Mouse (Mus musculus): ENCODE data around the gene Pvr.
"Not testable (repeated sequence)": the region's sequence is repeated elsewhere in the genome, so short reads cannot be mapped to it uniquely, and the experiment has no call there.

Gene Pvr

DNA sequence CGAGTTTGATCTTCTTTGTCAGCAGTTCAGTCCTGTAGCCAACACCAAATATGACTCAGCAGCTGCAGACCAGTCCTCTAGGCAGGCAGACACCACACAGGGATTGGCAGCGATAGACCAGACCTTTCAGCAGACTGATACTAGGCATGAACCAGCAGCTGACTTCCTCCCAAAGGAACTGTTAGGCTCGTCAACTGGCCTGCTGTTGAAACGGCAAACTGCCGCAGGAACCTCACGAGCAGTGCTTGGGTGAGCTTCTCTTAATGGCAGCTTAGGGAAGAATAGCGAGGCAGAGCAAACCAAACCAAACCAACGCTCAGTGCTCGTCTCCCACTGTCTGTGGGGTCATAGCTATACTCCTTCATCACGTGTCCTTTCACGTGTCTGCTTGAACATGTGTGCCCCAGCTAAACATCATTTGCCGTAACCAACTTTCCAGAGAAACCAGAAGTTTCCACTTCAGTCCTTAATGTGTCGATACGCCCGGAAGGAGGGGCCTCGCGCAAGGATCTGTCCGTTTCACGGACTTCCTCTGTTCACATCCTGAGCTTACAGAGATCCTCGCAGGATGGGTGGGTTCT is 14.3 kb upstream of the Pvr start:
- peak in 1 of 2 experiments; percentile 57 for DNase-seq (ENCODE audit: inconsistent age in 2 of 2, low spot score in 1 of 2)

DNA sequence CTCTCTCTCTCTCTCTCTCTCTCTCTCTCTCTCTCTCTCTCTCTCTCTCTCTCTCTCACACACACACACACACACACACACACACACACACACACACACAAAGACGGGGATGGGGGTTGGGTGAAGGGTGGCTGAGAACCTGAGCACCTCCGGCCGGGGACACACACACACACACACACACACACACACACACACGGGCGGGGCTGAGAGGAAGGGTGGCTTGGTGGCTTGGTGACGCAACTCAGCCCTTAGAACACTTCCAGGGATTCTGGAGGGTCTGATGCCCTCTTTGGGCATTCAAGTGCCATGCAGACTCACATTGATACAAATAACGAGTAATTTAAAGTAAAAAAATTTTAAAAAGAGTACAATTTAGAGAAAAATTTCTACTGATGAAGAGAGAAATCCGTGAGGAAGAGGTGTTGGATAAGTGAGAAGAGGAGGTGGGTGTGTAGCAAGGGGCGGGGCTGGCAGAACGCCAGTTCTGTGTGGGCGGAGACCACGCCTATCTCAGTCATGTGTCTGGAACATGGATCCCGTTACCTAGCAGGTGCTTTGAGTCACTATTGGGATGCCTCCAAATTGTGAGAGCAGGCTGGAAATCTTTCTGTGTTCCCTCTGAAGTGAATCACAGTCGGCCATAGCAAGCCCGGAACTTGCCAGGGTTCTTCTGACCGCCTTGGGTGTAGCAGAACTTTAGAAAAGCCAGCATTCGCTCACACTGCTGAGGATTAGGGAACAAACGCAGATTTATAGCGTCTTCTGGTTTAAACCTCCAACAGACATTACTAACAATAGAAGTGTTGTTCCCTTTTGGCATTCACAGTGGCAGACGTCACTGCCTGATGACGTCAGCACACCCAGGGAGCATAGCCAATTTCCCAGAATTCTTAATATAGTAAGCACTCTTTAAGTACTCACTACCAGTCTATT is 12.2 kb upstream of the Pvr start:
- DNase-seq (ENCODE audit: inconsistent age in 2 of 2, low spot score in 1 of 2) = peak; percentile 67 to 85

DNA sequence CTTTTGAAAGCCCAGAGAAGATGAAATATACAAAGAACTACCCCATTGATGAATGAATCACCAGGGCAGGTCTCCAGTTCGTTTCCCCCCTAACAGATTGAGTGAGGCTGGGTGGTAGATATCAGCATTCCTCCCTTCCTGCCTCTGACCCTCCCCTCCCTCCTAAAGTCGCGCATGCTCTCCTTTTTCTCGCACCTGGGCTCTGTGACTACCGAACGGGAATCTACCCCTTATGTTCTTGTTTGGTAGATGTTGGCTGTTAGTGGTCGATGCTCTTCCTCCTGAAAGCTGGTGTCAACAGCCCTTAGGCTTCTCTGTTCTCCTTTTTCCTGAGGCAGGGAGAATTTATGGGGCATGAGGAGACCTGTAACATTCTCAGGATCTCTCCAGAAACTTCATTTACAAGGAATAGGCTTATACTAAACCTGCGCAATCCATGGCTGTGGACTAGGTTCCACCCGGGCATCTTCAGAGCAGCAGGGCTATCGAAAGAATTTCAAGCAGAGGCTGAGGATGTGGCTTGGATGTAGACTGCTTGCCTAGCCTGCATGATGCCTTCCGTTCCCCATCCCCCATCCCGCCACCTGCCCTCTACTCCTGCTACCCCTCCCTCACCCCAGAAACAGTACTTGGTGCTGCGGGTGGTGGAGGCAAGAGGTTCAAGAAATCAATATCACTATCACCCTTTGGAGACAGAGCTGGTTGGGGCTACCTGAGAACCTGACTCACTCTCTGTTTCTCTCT is 11.3 kb upstream of the Pvr start:
- DNase-seq (ENCODE audit: inconsistent age in 2 of 2, low spot score in 1 of 2) = peak in 1 of 2 experiments; percentile 27

DNA sequence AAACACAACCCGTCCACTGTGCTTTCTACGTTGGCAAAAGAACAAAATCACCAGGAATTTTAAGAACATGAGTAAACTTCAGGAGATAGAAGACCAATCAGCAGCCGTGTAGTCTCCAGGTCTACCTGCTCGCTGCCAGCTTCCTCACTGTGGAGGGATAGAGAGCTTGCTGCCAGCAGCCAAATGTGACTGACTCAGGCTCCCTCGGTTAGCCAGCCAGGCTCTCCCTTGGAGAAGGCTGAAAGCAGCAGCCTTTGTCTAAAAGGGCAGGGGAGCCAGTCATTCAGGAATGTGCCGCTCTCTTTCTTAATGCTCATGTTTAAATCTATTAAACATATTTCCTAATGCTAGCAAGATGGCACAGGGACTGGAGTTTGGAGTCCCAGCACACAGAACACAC is 9.5 kb upstream of the Pvr start:
- not testable (repeated sequence) for DNase-seq (ENCODE audit: inconsistent age in 2 of 2, low spot score in 1 of 2)

DNA sequence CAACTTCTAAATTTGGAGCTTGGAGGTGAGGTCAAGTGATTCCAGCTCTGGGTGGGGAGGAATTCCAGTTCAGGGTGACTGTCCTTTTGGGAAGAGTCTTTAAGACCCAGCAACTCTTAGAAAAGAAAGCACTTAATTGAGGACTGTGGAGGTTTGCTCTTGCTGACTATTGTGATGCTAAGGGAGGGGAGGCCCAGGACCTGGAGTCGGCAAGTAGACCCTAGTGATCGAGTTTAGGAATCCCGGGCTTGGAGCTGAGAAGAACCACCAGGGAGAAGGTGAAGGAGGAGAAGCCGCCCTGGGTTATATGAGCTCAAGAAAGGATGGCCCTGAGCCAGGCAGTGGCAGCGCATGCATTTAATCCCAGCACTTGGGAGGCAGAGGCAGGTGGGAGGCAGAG is 7.5 kb upstream of the Pvr start:
- peak in 1 of 2 experiments; percentile 44 for DNase-seq (ENCODE audit: inconsistent age in 2 of 2, low spot score in 1 of 2)

DNA sequence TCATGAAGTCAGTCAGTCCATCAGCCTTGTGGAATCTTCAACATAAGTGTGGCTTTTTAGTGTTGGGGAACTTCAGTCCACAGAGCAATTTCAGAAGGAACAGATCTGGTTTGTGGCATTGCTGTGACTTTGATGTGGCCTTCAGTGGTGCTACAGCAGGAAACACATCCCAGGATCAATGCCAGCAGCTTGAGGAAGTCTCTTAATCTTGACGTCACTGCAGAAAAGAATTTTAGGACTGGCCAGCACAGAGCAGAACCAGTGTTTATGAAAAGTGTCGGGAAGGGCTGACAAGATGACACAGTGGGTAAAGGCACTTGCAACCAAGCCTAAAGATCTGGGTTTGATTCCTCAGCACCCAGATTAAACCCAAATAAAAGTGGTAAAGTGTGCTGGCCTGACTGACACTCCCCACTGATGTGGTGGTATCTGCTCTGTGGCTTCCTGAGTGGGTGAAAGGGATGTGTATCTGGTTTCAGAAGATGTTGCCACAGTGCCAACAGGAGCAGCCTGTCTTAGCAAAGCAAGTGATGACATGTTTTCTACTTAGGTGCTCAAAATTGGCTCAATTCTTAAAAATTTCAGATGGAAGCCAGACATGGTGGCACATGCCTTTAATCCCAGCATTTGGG is 6.0 kb upstream of the Pvr start:
- DNase-seq (ENCODE audit: inconsistent age in 2 of 2, low spot score in 1 of 2) = peak; percentile 40 to 74

DNA sequence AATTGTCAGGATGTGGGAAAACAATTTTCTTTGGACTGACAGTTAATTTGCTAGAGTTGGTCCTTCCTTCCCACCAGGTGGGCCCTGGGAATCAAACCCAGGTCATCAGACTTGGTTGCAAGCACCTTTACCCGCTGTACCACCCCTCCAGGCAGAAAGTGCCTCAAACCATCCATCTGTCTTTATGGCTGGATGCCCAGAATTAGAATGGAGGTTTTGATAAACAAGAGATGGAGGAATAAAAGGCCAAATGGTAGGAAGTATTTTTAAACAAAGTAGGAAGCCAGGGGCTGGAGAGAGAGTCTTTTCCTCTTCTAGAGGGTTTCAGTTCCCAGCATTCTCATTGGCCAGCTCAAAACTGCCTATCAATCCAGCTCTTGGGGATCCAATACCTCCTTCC is 4.4 kb upstream of the Pvr start:
- no peak for DNase-seq (ENCODE audit: inconsistent age in 2 of 2, low spot score in 1 of 2)

DNA sequence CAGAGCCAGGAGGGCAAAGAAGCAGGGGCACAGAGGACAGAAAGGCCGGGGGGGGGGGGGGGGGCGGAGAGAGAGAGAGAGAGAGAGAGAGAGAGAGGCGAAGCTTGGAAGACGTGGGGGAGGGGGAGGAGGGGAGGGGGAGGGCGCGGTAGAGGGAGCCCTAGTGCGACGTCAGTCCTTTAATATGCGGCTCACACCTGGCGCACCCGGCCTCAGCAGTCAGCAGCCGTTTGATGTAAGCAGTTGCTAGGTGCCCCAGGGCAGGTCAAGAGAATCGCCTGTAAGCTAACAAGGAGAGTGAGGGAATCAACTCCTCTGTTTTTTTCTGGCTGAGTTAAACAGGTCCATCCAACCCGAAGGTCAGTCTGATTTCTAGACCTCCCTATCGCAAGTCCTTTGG is 2.8 kb upstream of the Pvr start:
- DNase-seq (ENCODE audit: inconsistent age in 2 of 2, low spot score in 1 of 2) = no peak

DNA sequence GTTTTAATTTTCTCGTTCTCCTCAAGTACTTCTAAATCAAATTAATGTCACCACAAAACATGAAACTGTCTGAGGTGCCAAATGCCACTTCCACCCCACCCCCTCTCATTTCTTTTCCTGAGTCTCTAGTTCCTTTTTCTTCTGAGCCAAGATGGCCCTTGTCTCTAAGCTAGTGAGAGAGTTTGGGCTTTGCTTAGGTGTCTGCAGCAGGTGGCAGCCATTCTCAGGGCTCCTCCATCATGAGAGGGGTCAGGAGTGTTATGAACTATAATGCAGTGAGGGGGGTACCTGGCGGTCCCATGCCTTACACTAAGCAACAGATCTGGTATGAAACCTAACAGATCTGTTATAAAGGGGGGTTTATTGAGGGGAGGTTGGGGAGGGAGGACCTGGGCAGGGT is 2.4 kb upstream of the Pvr start:
- peak in 1 of 2 experiments; percentile 22 for DNase-seq (ENCODE audit: inconsistent age in 2 of 2, low spot score in 1 of 2)

DNA sequence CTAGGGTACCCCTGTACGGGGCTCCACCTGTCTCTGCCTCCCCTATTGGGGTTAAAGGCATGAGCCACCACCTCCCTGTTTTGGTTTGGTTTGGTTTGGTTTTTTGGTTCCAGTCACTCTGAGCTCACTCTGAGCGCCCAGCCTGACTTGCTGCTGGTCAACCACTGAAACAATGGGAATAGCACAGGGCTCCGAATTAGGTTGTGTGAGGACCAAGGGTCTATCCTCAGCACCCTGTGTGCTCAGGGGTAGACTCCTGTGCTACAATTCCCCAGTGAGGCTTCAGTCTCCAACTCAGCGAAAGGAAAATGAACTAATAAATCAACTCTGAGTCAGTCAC is 824 bp downstream of the Pvr start:
- no peak for DNase-seq (ENCODE audit: inconsistent age in 2 of 2, low spot score in 1 of 2)

DNA sequence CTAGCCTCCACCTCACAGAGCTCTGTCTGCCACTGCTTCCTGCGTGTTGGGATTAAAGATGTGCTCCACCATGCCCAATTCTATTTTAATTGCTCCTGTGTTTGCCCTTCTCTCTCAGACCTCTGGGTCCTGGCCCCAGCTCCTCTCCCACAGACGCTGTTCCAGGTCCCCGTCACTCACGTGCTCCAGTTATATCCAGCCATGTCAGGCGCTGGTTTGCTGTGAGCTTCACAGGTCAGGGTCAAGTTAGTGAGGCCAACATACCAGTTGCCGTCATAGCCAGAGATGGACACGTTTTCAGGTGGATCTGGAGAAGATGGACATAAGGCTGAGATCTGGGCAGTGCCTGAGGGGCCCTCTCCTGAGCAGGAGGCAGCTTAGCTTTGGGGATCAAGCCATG is 6.4 kb downstream of the Pvr start:
- peak in 1 of 2 experiments; percentile 23 for DNase-seq (ENCODE audit: inconsistent age in 2 of 2, low spot score in 1 of 2)

DNA sequence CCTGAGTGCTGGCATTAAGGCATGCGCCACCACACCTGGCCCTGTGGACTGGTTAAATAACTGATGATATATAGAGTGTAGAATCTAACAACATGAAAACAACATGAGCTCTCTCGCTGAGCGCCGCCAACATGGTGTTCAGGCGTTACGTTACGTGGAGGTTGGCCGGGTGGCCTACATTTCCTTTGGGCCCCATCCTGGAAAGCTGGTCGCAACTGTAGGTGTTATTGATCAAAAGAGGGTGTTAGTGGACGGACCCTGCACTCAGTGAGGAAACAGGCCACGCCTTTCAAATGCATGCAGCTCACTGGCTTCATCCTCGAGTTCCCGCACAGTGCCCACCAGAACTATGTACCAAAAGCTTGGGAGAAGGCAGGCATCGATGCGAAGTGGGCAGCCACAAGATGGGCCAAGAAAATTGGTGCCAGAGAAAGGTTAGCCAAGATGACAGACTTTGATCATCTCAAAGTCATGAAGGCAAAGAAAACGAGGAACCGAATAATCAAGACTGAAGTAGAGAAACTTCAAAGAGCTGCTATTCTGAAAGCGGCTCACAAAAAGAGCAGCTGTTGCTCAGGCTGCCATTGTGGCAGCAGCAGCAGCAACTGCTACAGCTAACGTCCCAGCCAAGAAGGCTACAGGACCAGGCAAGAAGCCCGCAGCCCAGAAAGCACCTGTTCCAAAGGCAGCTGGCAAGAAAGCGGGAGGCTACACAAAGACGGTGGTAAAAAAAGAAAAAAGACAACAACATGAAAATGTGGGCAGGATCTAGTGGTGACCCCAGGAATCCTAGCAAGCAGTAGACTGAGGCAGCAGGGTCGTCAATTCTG is 9.1 kb downstream of the Pvr start:
- DNase-seq (ENCODE audit: inconsistent age in 2 of 2, low spot score in 1 of 2) = peak in 1 of 2 experiments; percentile 25

DNA sequence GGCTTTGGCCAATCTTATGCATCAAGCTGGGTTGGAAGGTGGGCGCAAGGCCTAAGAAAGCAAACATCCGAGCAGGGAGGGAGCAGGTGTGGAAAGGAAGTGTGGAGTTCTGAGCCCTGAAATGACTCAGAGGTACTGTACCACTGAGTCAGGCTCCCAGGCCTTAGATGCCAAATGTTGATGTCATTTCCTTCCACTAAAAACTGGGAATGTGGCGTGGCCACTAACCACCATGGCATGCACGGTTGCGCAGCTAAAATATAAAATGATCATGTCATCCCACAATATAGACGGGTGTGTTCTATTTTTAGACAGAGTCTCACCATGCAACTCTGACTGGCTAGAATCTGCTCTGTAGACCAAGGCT is 9.7 kb downstream of the Pvr start:
- DNase-seq (ENCODE audit: inconsistent age in 2 of 2, low spot score in 1 of 2) = peak in 1 of 2 experiments; percentile 26

DNA sequence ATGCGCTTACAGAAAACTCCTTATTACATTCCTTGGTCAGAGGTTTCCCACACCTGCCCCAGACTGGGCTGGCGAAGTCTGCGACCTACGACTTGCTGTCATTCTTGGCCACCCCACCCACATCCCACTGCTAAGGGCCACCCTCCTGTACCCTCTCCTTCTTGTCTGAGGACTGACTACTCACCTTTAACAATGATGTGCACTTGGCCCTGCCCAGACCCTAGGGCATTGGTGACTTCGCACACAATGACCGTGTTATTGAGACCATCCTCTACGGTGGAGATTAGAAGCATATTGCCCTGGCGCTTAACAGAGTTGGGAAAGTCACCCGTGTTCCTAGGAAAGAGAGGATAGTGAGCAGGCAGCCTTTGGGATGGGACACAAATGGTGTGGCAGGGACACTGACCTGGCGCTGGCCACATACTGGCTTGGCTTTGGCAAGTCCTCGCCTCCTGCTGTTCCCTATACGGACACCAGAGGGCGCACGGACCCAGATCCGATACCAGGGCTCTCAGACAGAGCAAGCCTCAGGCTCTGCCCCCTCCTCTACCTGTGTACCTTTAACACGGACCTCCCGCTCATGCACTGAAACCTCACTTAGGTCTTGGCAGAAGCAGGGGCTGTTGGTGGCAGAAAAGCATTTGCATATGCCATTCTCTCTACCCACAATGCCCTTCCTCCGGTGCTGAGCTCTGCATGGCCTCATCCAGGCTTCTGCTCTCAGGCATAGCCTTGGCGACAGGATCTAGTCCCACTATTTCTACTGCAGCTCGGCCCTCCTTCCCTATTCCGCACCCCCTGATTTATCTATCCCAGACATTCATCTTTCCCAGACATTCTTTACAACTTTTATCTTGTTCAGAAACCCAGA is 10.3 kb downstream of the Pvr start:
- peak; percentile 75 to 92 for DNase-seq (ENCODE audit: inconsistent age in 2 of 2, low spot score in 1 of 2)

DNA sequence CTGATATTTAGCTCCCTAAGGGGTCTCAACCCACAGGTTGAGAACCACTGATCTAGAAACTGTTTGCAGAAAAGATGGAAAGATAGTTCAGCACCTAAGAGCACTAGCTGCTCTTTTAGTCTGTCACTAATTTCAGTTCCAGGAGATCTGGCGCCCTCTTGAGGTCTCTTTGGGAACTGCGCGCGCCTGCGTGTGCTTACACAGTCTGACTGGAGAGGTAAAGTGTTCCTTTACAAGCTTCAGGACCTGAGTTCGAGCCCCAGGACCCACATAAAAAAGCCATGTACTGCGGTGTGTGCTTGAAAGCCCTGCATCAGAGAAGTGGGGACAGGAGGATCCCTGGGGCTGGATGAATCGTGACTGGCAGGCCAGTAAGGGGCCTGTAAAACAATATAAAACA is 31.1 kb downstream of the Pvr start:
- DNase-seq (ENCODE audit: inconsistent age in 2 of 2, low spot score in 1 of 2) = peak; percentile 57 to 89

DNA sequence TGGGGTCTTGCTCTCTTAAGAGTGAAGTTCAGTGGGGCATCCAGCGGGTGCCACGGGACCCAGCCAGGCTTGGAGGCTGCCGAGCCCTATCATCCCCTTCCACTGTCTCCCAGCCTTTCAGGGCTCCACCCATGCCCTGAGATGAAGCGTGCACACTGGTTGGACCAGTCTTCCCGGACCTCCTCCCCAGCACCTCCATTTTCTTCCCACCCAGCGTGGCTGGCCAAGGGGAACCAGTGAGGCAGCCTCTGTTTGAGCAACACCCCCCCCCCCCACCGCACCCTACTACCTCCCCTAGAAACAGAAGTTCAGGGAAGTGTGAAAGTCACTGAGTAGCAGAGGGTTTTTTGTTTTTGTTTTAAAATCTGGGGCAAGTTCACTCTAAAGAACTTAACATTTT is 33.1 kb downstream of the Pvr start, which contains the start of gene Ceacam19:
Ceacam19 (minus strand) TSS at position 117 of the 400 bp plus-strand sequence.
- DNase-seq (ENCODE audit: inconsistent age in 2 of 2, low spot score in 1 of 2) = no peak

DNA sequence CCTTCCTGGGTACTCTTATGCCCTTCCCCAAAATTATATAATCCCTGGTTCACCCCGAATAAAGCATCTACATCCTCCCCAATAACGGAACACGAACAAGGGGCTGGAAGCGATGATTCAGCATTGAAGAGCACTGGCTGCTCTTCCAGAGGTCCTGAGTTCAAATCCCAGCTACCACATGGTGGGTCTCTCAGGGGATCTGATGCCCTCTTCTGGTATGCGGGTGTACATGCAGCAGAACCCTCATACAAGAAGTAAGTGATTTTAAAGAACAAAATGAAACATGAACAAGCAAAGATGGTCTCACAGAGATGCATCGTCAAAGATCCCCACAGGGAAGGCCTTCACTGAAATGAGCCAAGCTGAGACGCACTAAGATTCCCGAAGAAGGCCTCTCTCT is 40.2 kb downstream of the Pvr start:
- no peak for DNase-seq (ENCODE audit: inconsistent age in 2 of 2, low spot score in 1 of 2)

DNA sequence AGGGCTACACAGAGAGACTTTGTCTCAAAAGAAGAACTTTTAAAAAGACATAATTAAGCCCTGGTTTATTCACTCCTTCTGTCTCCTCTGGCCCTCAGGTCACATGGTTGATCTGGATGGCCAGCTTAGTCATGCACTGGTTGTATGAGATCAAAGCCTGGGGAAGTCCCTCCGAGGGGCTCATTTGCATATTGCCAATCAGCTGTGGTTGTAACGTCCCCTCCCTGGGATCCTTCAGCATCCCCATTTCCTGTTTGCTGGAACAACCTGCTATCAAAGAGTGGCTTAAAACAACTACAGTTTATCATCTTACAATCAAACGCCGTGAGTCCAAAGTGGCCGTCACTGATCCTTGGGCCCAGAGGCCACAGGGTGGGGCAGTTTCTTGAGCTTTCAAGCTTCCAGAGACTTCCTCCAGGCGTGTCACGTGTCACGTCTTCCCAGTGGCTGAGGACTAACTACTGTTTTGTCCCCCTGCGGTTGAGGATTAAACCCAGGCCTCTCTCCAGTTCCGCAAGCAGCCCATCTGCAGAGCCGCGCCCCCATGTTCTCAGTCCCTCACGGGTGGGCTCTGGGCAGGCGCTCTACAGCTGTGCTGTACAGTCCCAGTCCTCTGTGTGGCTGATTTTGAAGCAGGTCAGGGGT is 44.1 kb downstream of the Pvr start:
- DNase-seq (ENCODE audit: inconsistent age in 2 of 2, low spot score in 1 of 2) = peak in 1 of 2 experiments; percentile 66

Data from adrenal gland, adult (tissue).